Mouse (Mus musculus): ENCODE results near the gene Aldoc. TPM values are rescaled to one million over a fixed set of nuclear protein-coding genes. Genes with fewer than 3 reads are reported as not detected.
A peak's percentile ranks its signal among the peaks of the same experiment; 100 is the strongest.

Aldoc gene
- polyA plus RNA-seq, 1 experiment from 2014 or later, result 1.6 TPM

- Histone ChIP-seq H3K4me3 (no peak overlapping the region), H3K4me1 (peaks cover 8% of the 10 kb centered on the region), H3K9me3 (replicated peaks) (no peaks in the 10 kb centered on the region), H3K36me3 (0 out of 2 replicates have a peak, but pooled peaks cover under 1% of the 10 kb centered on the region), H3K27ac (replicated peaks) (no peak overlapping the region), H3K27me3 (ENCODE audit: low read depth, poor library complexity, severe bottlenecking) (peaks cover 16% of the 10 kb centered on the region)
- no peak for DNase-seq (ENCODE audit: low spot score)
- 88% methylated on average over 6 of the region's 6 CpGs for WGBS
Observed at GRCm38 (mm10) chr11:78354905-78355304, 32.1 kb downstream of the Aldoc start.

- peaks cover 15% of the 10 kb centered on the region for H3K4me1 ChIP-seq
- WGBS, result 34% methylated on average over 4 of the region's 4 CpGs
- no peaks in the 10 kb centered on the region for H3K9me3 ChIP-seq (replicated peaks)
- H3K27ac ChIP-seq (replicated peaks), result peak overlapping the region; percentile 55
- peaks cover 16% of the 10 kb centered on the region for H3K27me3 ChIP-seq (ENCODE audit: low read depth, poor library complexity, severe bottlenecking)
- no peaks in the 10 kb centered on the region for H3K36me3 ChIP-seq
- peak; percentile 80 for DNase-seq (ENCODE audit: low spot score)
- H3K4me3 ChIP-seq, result no peak overlapping the region
Observed at GRCm38 (mm10) chr11:78355471-78356238, 32.9 kb downstream of the Aldoc start.

DNA sequence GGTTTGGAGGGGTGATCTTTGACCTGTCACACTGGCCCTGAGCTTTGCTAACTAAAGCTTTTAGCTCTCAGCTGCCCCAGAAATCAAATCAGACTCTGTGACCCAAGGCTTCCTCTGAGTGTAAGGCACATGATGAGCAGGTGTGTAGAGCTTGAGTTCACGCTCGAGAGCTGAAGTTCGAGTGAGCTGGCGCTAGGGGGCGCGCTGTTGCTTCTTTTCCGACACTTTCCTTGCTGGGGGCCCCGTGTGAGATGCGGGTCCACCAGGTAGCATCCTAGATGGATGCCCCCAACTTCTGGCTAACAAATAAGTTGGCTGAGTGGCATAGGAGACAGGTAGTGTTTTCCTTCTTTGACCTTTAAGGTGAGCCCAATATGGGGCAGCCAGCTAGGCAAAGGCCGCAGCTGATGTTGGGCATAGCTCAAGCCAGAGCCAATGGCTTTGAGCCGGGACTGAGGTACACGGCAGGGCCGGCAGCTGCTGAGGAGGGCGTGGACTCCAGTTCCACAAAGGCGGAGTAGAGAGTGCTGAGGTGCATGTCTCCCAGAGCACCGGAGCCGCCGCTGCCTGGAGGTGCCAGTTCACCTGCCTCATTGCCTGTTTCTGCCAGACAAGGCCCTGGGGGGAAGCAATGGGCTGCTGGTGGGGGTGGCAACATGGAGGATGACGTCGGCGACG is 35.7 kb downstream of the Aldoc start:
- no peak overlapping the region for H3K27ac ChIP-seq (replicated peaks)
- H3K4me1 ChIP-seq, result peaks cover 18% of the 10 kb centered on the region
- no peaks in the 10 kb centered on the region for H3K9me3 ChIP-seq (replicated peaks)
- H3K4me3 ChIP-seq, result 0 out of 2 replicates have a peak overlapping the region, but pooled peaks have one; percentile 2
- H3K27me3 ChIP-seq (ENCODE audit: low read depth, poor library complexity, severe bottlenecking), result peaks cover 16% of the 10 kb centered on the region
- DNase-seq (ENCODE audit: low spot score), result peak; percentile 38
- 11% methylated on average over 22 of the region's 22 CpGs for WGBS
- H3K36me3 ChIP-seq, result no peaks in the 10 kb centered on the region

GRCm38 (mm10) chr11:78360125-78360788 is 37.5 kb downstream of the Aldoc start:
- WGBS, result 13% methylated on average over 13 of the region's 13 CpGs
- Histone ChIP-seq H3K4me1 (peaks cover 25% of the 10 kb centered on the region), H3K27ac (replicated peaks) (no peak overlapping the region), H3K4me3 (peak overlapping the region; percentile 47), H3K9me3 (replicated peaks) (no peaks in the 10 kb centered on the region), H3K36me3 (no peaks in the 10 kb centered on the region), H3K27me3 (ENCODE audit: low read depth, poor library complexity, severe bottlenecking) (peaks cover 16% of the 10 kb centered on the region)
- DNase-seq (ENCODE audit: low spot score), result peak; percentile 73

- H3K36me3 ChIP-seq, result no peaks in the 10 kb centered on the region
- H3K4me1 ChIP-seq, result peaks cover 25% of the 10 kb centered on the region
- 52% methylated on average over 2 of the region's 2 CpGs for WGBS
- no peaks in the 10 kb centered on the region for H3K9me3 ChIP-seq (replicated peaks)
- no peak overlapping the region for H3K27ac ChIP-seq (replicated peaks)
- H3K27me3 ChIP-seq (ENCODE audit: low read depth, poor library complexity, severe bottlenecking), result peaks cover 16% of the 10 kb centered on the region
- H3K4me3 ChIP-seq, result peak overlapping the region; percentile 47
- DNase-seq (ENCODE audit: low spot score), result no peak
Observed at GRCm38 (mm10) chr11:78360789-78361131, 38.0 kb downstream of the Aldoc start.

DNA sequence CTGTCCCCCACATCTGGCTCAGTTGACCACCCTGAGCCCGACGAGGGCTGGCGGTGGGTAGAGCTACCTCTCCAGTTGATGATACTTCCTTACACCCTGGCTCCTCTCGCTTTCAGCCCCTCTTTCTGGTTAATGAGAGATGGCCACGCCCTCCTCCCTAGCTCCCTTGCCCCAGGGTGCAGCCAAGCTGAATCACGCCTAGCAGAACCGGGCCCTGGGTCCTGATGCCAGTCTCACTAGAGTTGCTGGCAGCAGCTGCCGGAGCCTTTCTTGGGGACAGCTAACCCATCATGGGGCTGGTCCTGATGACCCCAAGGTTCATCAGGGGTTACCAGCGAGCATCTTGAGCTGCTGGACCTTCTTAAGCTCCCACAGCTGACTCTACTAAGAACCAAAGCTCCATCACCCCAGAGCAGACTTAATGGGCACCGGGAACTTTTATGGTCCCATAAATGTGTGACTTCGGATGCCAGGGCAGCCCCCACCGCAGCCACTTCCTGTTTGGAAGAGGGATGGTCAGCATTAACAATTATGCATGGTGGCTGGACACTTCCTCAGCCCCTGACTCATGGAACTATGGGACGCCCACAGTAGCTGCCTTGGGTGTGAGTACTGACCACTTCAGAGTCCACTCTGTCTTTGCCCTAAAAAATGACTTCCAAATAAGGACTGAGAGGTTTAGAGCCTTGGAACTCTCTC is 40.7 kb downstream of the Aldoc start:
- H3K36me3 ChIP-seq, result no peaks in the 10 kb centered on the region
- peaks cover 13% of the 10 kb centered on the region for H3K27me3 ChIP-seq (ENCODE audit: low read depth, poor library complexity, severe bottlenecking)
- peaks cover 23% of the 10 kb centered on the region for H3K4me1 ChIP-seq
- H3K4me3 ChIP-seq, result no peak overlapping the region
- no peaks in the 10 kb centered on the region for H3K9me3 ChIP-seq (replicated peaks)
- DNase-seq (ENCODE audit: low spot score), result no peak
- H3K27ac ChIP-seq (replicated peaks), result no peak overlapping the region
- 85% methylated on average over 13 of the region's 13 CpGs for WGBS

GRCm38 (mm10) chr11:78364103-78364502 is 41.3 kb downstream of the Aldoc start:
- no peaks in the 10 kb centered on the region for H3K36me3 ChIP-seq
- H3K27ac ChIP-seq (replicated peaks), result no peak overlapping the region
- DNase-seq (ENCODE audit: low spot score), result no peak
- no peaks in the 10 kb centered on the region for H3K9me3 ChIP-seq (replicated peaks)
- peaks cover 7% of the 10 kb centered on the region for H3K27me3 ChIP-seq (ENCODE audit: low read depth, poor library complexity, severe bottlenecking)
- H3K4me3 ChIP-seq, result no peak overlapping the region
- 58% methylated on average over 8 of the region's 8 CpGs for WGBS
- peaks cover 19% of the 10 kb centered on the region for H3K4me1 ChIP-seq

DNA sequence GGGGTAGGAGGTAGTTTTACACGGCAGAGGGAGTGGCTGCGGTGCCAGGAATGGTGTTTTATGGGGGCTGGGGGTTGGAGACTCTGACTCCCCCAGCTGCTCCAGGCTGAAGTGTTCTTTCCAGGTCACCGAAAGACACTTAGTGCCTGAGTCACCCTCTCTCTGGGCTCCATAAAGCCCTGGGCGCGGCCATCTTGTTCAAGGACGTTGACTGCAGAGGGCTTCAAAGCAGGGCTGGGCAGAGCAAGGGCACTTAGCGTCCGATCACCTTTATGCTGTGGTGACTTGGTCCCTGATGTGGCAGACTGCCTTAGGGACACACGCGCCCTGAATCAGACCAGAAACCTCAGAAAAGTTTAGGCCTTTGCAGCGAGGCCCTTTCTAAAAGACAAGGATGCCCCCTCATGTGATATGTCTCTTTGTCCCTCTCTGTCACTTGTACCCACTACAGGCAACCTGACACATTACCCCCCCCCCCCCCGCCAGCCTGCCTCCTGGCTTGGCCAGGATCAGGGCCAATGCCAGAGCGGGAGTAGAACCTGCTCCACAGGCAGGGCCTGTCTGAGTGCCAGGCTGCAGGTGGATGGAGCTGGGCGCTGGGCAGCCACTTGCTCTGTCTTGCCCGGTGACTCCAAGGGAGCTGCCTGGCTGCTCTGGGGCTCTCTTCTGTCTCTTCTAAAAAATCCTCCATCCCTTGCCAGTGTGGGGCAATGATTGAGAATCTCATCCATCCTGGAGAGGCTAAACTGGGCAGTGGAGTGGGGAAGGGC is 44.9 kb downstream of the Aldoc start:
- no peaks in the 10 kb centered on the region for H3K9me3 ChIP-seq (replicated peaks)
- no peak for DNase-seq (ENCODE audit: low spot score)
- H3K4me1 ChIP-seq, result peaks cover 17% of the 10 kb centered on the region; the same call in 1 of the 2 replicates
- no peak overlapping the region for H3K27ac ChIP-seq (replicated peaks)
- no peak overlapping the region for H3K4me3 ChIP-seq
- 92% methylated on average over 15 of the region's 15 CpGs for WGBS
- H3K36me3 ChIP-seq, result no peaks in the 10 kb centered on the region
- H3K27me3 ChIP-seq (ENCODE audit: low read depth, poor library complexity, severe bottlenecking), result no peaks in the 10 kb centered on the region

DNA sequence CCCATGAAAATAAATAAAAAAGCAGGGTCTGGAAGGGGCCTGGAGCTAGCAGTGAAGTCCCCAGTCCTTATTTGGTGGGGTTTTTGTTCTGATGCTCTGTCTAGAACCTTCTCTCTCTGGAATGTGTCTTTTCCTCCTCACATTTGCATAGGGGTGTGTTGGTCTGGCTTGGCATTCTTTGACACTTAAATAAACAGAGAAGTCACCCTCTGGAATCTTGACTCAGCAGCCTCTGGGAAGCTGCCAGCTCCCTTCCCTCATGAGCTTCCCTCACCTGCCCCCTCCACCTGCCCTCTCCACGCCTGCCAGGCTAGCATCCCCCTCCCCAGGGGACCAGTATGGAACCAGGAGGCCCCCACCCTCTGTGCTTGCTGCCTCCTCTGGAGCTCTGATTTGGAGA is 47.6 kb downstream of the Aldoc start:
- Histone ChIP-seq H3K4me1 (peaks cover 22% of the 10 kb centered on the region; the same call in 1 of the 2 replicates), H3K36me3 (no peaks in the 10 kb centered on the region), H3K9me3 (replicated peaks) (no peaks in the 10 kb centered on the region), H3K4me3 (no peak overlapping the region), H3K27ac (replicated peaks) (no peak overlapping the region), H3K27me3 (ENCODE audit: low read depth, poor library complexity, severe bottlenecking) (no peaks in the 10 kb centered on the region)
- 52% methylated on average over 1 of the region's 1 CpGs for WGBS
- DNase-seq (ENCODE audit: low spot score), result no peak

- DNase-seq (ENCODE audit: low spot score), result no peak
- 89% methylated on average over 11 of the region's 11 CpGs for WGBS
- H3K4me1 ChIP-seq, result peaks cover 22% of the 10 kb centered on the region; the same call in 1 of the 2 replicates
- no peak overlapping the region for H3K27ac ChIP-seq (replicated peaks)
- no peaks in the 10 kb centered on the region for H3K27me3 ChIP-seq (ENCODE audit: low read depth, poor library complexity, severe bottlenecking)
- no peak overlapping the region for H3K4me3 ChIP-seq
- no peaks in the 10 kb centered on the region for H3K9me3 ChIP-seq (replicated peaks)
- H3K36me3 ChIP-seq, result no peaks in the 10 kb centered on the region
Observed at GRCm38 (mm10) chr11:78371711-78372110, 48.9 kb downstream of the Aldoc start.

DNA sequence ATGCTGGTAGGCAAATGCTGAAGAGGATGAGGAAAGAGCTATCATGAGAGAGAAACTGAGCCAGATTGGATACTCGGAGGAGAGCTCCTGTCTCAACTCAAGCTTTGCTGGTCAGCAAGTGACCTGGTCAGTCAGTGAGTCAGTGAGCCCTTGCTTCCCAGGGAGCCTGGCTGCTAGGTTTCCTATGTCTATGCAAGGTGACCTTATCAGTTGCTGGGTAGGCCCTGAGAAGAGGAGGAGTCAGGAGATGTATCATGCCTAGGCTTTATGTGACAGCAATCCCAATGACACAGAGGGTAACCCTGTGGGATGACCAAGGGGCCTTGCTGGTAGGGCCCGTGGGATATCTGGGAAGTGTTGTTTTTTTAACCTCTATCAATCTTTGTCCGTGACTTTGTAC is 49.4 kb downstream of the Aldoc start:
- WGBS, result 89% methylated on average over 3 of the region's 3 CpGs
- Histone ChIP-seq H3K36me3 (no peaks in the 10 kb centered on the region), H3K27ac (replicated peaks) (no peak overlapping the region), H3K4me3 (no peak overlapping the region), H3K9me3 (replicated peaks) (no peaks in the 10 kb centered on the region), H3K27me3 (ENCODE audit: low read depth, poor library complexity, severe bottlenecking) (no peaks in the 10 kb centered on the region), H3K4me1 (peaks cover 22% of the 10 kb centered on the region; the same call in 1 of the 2 replicates)
- DNase-seq (ENCODE audit: low spot score), result no peak

- Histone ChIP-seq H3K36me3 (no peaks in the 10 kb centered on the region), H3K4me3 (no peak overlapping the region), H3K4me1 (peaks cover 22% of the 10 kb centered on the region; the same call in 1 of the 2 replicates), H3K27me3 (ENCODE audit: low read depth, poor library complexity, severe bottlenecking) (no peaks in the 10 kb centered on the region), H3K27ac (replicated peaks) (no peak overlapping the region; the same call in 1 of the 2 replicates), H3K9me3 (replicated peaks) (no peaks in the 10 kb centered on the region)
- WGBS, result 70% methylated on average over 7 of the region's 7 CpGs
- DNase-seq (ENCODE audit: low spot score), result no peak
Observed at GRCm38 (mm10) chr11:78372610-78373009, 49.8 kb downstream of the Aldoc start.

Measured in midbrain, embryonic 10.5 days (tissue).